Mouse (Mus musculus) G1E (cell line): ENCODE results near the gene Pth1r.

Source experiments
- CTCF ChIP-seq: IDR thresholded peaks from 2 replicates; pipeline ENCODE4 v1.5.1; 2012; ENCODE audit warnings: low read depth, low read length, inconsistent platforms, mixed read lengths
- GATA1 ChIP-seq: IDR thresholded peaks from 2 replicates; pipeline ENCODE4 v1.6.1; 2012; ENCODE audit warnings: borderline replicate concordance, low read length, inconsistent platforms, mixed read lengths

- TF ChIP-seq GATA1: no peak
- 0 out of 2 replicates have a peak, but pooled peaks have one; percentile 15 for TF ChIP-seq CTCF
Measured at GRCm38 (mm10) chr9:110759265-110759664, 12.3 kb upstream of the Pth1r start.
